Mouse (Mus musculus): Measurements from ENCODE around the gene Ddx52. TPM values are rescaled to one million over a fixed set of nuclear protein-coding genes. Genes with fewer than 3 reads are reported as not detected.

Gene Ddx52
- polyA plus RNA-seq, 1 experiment = 17.8 TPM

GRCm38 (mm10) chr11:83975488-83975887 lies 33.6 kb downstream of the Ddx52 start:
- no peaks in the 10 kb centered on the region for H3K27me3 ChIP-seq (ENCODE audit: control insufficient read depth, insufficient read depth, low read length)
- H3K27ac ChIP-seq (ENCODE audit: insufficient read depth, low read length) = no peak overlapping the region
- H3K4me1 ChIP-seq (ENCODE audit: control insufficient read depth, insufficient read depth, low read length) = no peaks in the 10 kb centered on the region
- no peak for DNase-seq
- WGBS = 92% methylated on average over 1 of the region's 1 CpGs
- TF ChIP-seq POLR2A (IDR thresholded peaks at IDR 0.05; ENCODE audit: borderline replicate concordance, insufficient read depth, low read length) (no peak), CTCF (IDR thresholded peaks at IDR 0.05; ENCODE audit: borderline replicate concordance, insufficient read depth, low read depth, low read length) (no peak)
- no peak overlapping the region for H3K4me3 ChIP-seq (replicated peaks; ENCODE audit: insufficient read depth, low read depth, low read length)

GRCm38 (mm10) chr11:83976236-83976977 lies 34.5 kb downstream of the Ddx52 start:
- DNase-seq = no peak
- Histone ChIP-seq H3K27me3 (ENCODE audit: control insufficient read depth, insufficient read depth, low read length) (no peaks in the 10 kb centered on the region), H3K4me1 (ENCODE audit: control insufficient read depth, insufficient read depth, low read length) (no peaks in the 10 kb centered on the region), H3K4me3 (replicated peaks; ENCODE audit: insufficient read depth, low read depth, low read length) (no peak overlapping the region), H3K27ac (ENCODE audit: insufficient read depth, low read length) (no peak overlapping the region)
- WGBS = 89% methylated on average over 13 of the region's 13 CpGs
- TF ChIP-seq POLR2A (IDR thresholded peaks at IDR 0.05; ENCODE audit: borderline replicate concordance, insufficient read depth, low read length) (no peak), CTCF (IDR thresholded peaks at IDR 0.05; ENCODE audit: borderline replicate concordance, insufficient read depth, low read depth, low read length) (no peak)

- no peaks in the 10 kb centered on the region for H3K27me3 ChIP-seq (ENCODE audit: control insufficient read depth, insufficient read depth, low read length)
- no peak overlapping the region for H3K27ac ChIP-seq (ENCODE audit: insufficient read depth, low read length)
- H3K4me1 ChIP-seq (ENCODE audit: control insufficient read depth, insufficient read depth, low read length) = no peaks in the 10 kb centered on the region
- no peak overlapping the region for H3K4me3 ChIP-seq (replicated peaks; ENCODE audit: insufficient read depth, low read depth, low read length)
- DNase-seq = no peak
- TF ChIP-seq POLR2A (IDR thresholded peaks at IDR 0.05; ENCODE audit: borderline replicate concordance, insufficient read depth, low read length) = no peak
- TF ChIP-seq CTCF (IDR thresholded peaks at IDR 0.05; ENCODE audit: borderline replicate concordance, insufficient read depth, low read depth, low read length) = no peak
- WGBS = 86% methylated on average over 2 of the region's 2 CpGs
Measured at GRCm38 (mm10) chr11:83977810-83978209, 35.9 kb downstream of the Ddx52 start.

GRCm38 (mm10) chr11:83979992-83980391 lies 38.1 kb downstream of the Ddx52 start:
- no peak for TF ChIP-seq POLR2A (IDR thresholded peaks at IDR 0.05; ENCODE audit: borderline replicate concordance, insufficient read depth, low read length)
- no peak overlapping the region for H3K4me3 ChIP-seq (replicated peaks; ENCODE audit: insufficient read depth, low read depth, low read length)
- no peaks in the 10 kb centered on the region for H3K27me3 ChIP-seq (ENCODE audit: control insufficient read depth, insufficient read depth, low read length)
- 96% methylated on average over 6 of the region's 6 CpGs for WGBS
- DNase-seq = no peak
- no peaks in the 10 kb centered on the region for H3K4me1 ChIP-seq (ENCODE audit: control insufficient read depth, insufficient read depth, low read length)
- H3K27ac ChIP-seq (ENCODE audit: insufficient read depth, low read length) = no peak overlapping the region

GRCm38 (mm10) chr11:83981338-83981737 lies 39.5 kb downstream of the Ddx52 start:
- WGBS = 60% methylated on average over 10 of the region's 10 CpGs
- Histone ChIP-seq H3K4me1 (ENCODE audit: control insufficient read depth, insufficient read depth, low read length) (no peaks in the 10 kb centered on the region), H3K27me3 (ENCODE audit: control insufficient read depth, insufficient read depth, low read length) (no peaks in the 10 kb centered on the region), H3K4me3 (replicated peaks; ENCODE audit: insufficient read depth, low read depth, low read length) (no peak overlapping the region), H3K27ac (ENCODE audit: insufficient read depth, low read length) (no peak overlapping the region)
- DNase-seq = no peak
- no peak for TF ChIP-seq POLR2A (IDR thresholded peaks at IDR 0.05; ENCODE audit: borderline replicate concordance, insufficient read depth, low read length)
- TF ChIP-seq CTCF (IDR thresholded peaks at IDR 0.05; ENCODE audit: borderline replicate concordance, insufficient read depth, low read depth, low read length) = no peak

GRCm38 (mm10) chr11:83991701-83992100 lies 49.8 kb downstream of the Ddx52 start:
- no peak overlapping the region for H3K27ac ChIP-seq (ENCODE audit: insufficient read depth, low read length)
- no peak for TF ChIP-seq CTCF (IDR thresholded peaks at IDR 0.05; ENCODE audit: borderline replicate concordance, insufficient read depth, low read depth, low read length)
- TF ChIP-seq POLR2A (IDR thresholded peaks at IDR 0.05; ENCODE audit: borderline replicate concordance, insufficient read depth, low read length) = no peak
- H3K4me1 ChIP-seq (ENCODE audit: control insufficient read depth, insufficient read depth, low read length) = peaks cover 5% of the 10 kb centered on the region; the same call in 1 of the 2 replicates
- WGBS = 15% methylated on average over 4 of the region's 4 CpGs
- H3K4me3 ChIP-seq (replicated peaks; ENCODE audit: insufficient read depth, low read depth, low read length) = no peak overlapping the region
- DNase-seq = peak in 1 of 2 experiments; percentile 38
- no peaks in the 10 kb centered on the region for H3K27me3 ChIP-seq (ENCODE audit: control insufficient read depth, insufficient read depth, low read length)

- no peak for DNase-seq
- WGBS = 21% methylated on average over 2 of the region's 2 CpGs
- H3K27ac ChIP-seq (ENCODE audit: insufficient read depth, low read length) = no peak overlapping the region
Measured at GRCm38 (mm10) chr11:83993428-83993827, 51.6 kb downstream of the Ddx52 start.

GRCm38 (mm10) chr11:83994481-83994880 lies 52.6 kb downstream of the Ddx52 start:
- 83% methylated on average over 3 of the region's 3 CpGs for WGBS
- no peak overlapping the region for H3K27ac ChIP-seq (ENCODE audit: insufficient read depth, low read length)
- no peak for DNase-seq
- TF ChIP-seq CTCF (IDR thresholded peaks at IDR 0.05; ENCODE audit: borderline replicate concordance, insufficient read depth, low read depth, low read length) (no peak), POLR2A (IDR thresholded peaks at IDR 0.05; ENCODE audit: borderline replicate concordance, insufficient read depth, low read length) (no peak)
- H3K27me3 ChIP-seq (ENCODE audit: control insufficient read depth, insufficient read depth, low read length) = no peaks in the 10 kb centered on the region
- no peak overlapping the region for H3K4me3 ChIP-seq (replicated peaks; ENCODE audit: insufficient read depth, low read depth, low read length)
- H3K4me1 ChIP-seq (ENCODE audit: control insufficient read depth, insufficient read depth, low read length) = peaks cover 5% of the 10 kb centered on the region; the same call in 1 of the 2 replicates

More at GRCm38 (mm10) chr11:83993428-83993827, 51.6 kb downstream of the Ddx52 start:
- no peak for TF ChIP-seq POLR2A (IDR thresholded peaks at IDR 0.05; ENCODE audit: borderline replicate concordance, insufficient read depth, low read length)
- no peak for TF ChIP-seq CTCF (IDR thresholded peaks at IDR 0.05; ENCODE audit: borderline replicate concordance, insufficient read depth, low read depth, low read length)
- Histone ChIP-seq H3K4me1 (ENCODE audit: control insufficient read depth, insufficient read depth, low read length) (peaks cover 5% of the 10 kb centered on the region; the same call in 1 of the 2 replicates), H3K4me3 (replicated peaks; ENCODE audit: insufficient read depth, low read depth, low read length) (no peak overlapping the region), H3K27me3 (ENCODE audit: control insufficient read depth, insufficient read depth, low read length) (no peaks in the 10 kb centered on the region)

Data from cerebellum, adult 2 months (tissue).